Mouse (Mus musculus): Measurements from ENCODE around the gene Inpp5b. TPM values are rescaled to one million over a fixed set of nuclear protein-coding genes. Genes with fewer than 3 reads are reported as not detected.

Gene Inpp5b
- polyA plus RNA-seq, 1 experiment from 2014 or later = 20.6 TPM

GRCm38 (mm10) chr4:124829671-124830070, 88.0 kb downstream of the Inpp5b start:
- no peak overlapping the region for H3K27ac ChIP-seq (replicated peaks)
- WGBS = 77% methylated on average over 5 of the region's 5 CpGs
- no peak for ATAC-seq (ENCODE audit: low FRiP score)
- no peak overlapping the region for H3K4me2 ChIP-seq
- no peak overlapping the region for H3K9ac ChIP-seq (replicated peaks)
- H3K36me3 ChIP-seq = peaks cover 63% of the 10 kb centered on the region
- no peaks in the 10 kb centered on the region for H3K9me3 ChIP-seq (replicated peaks)
- H3K4me3 ChIP-seq (replicated peaks) = no peak overlapping the region
- no peaks in the 10 kb centered on the region for H3K4me1 ChIP-seq
- no peaks in the 10 kb centered on the region for H3K27me3 ChIP-seq (replicated peaks)

- Histone ChIP-seq H3K9ac (replicated peaks) (no peak overlapping the region), H3K27ac (replicated peaks) (no peak overlapping the region), H3K4me1 (no peaks in the 10 kb centered on the region), H3K36me3 (peaks cover 43% of the 10 kb centered on the region), H3K9me3 (replicated peaks) (no peaks in the 10 kb centered on the region), H3K4me3 (replicated peaks) (no peak overlapping the region), H3K4me2 (no peak overlapping the region), H3K27me3 (replicated peaks) (no peaks in the 10 kb centered on the region)
- ATAC-seq (ENCODE audit: low FRiP score) = no peak
- 96% methylated on average over 10 of the region's 10 CpGs for WGBS
Observed at GRCm38 (mm10) chr4:124832796-124833195, 91.1 kb downstream of the Inpp5b start.

- WGBS = 84% methylated on average over 14 of the region's 14 CpGs
- Histone ChIP-seq H3K27me3 (replicated peaks) (no peaks in the 10 kb centered on the region), H3K4me2 (no peak overlapping the region), H3K4me1 (no peaks in the 10 kb centered on the region), H3K27ac (replicated peaks) (no peak overlapping the region), H3K36me3 (peaks cover 36% of the 10 kb centered on the region), H3K9ac (replicated peaks) (no peak overlapping the region), H3K9me3 (replicated peaks) (no peaks in the 10 kb centered on the region), H3K4me3 (replicated peaks) (no peak overlapping the region)
- no peak for ATAC-seq (ENCODE audit: low FRiP score)
Observed at GRCm38 (mm10) chr4:124838035-124838700, 96.5 kb downstream of the Inpp5b start.

- no peaks in the 10 kb centered on the region for H3K4me1 ChIP-seq
- no peak for ATAC-seq (ENCODE audit: low FRiP score)
- peaks cover 29% of the 10 kb centered on the region for H3K36me3 ChIP-seq
- no peak overlapping the region for H3K9ac ChIP-seq (replicated peaks)
- H3K4me3 ChIP-seq (replicated peaks) = no peak overlapping the region
- no peak overlapping the region for H3K27ac ChIP-seq (replicated peaks)
- no peak overlapping the region for H3K4me2 ChIP-seq
- no peaks in the 10 kb centered on the region for H3K27me3 ChIP-seq (replicated peaks)
- no peaks in the 10 kb centered on the region for H3K9me3 ChIP-seq (replicated peaks)
- 96% methylated on average over 1 of the region's 1 CpGs for WGBS
Observed at GRCm38 (mm10) chr4:124840998-124841397, 99.3 kb downstream of the Inpp5b start.

- Histone ChIP-seq H3K36me3 (peaks cover 17% of the 10 kb centered on the region), H3K4me3 (replicated peaks) (no peak overlapping the region), H3K27ac (replicated peaks) (no peak overlapping the region), H3K4me1 (peaks cover 11% of the 10 kb centered on the region), H3K9me3 (replicated peaks) (no peaks in the 10 kb centered on the region), H3K4me2 (no peak overlapping the region), H3K27me3 (replicated peaks) (no peaks in the 10 kb centered on the region), H3K9ac (replicated peaks) (no peak overlapping the region)
- 54% methylated on average over 11 of the region's 11 CpGs for WGBS
- no peak for ATAC-seq (ENCODE audit: low FRiP score)
Observed at GRCm38 (mm10) chr4:124843493-124843892, 101.8 kb downstream of the Inpp5b start.

GRCm38 (mm10) chr4:124847573-124847972, 105.9 kb downstream of the Inpp5b start:
- H3K4me1 ChIP-seq = peaks cover 35% of the 10 kb centered on the region
- H3K36me3 ChIP-seq = peaks cover under 1% of the 10 kb centered on the region
- ATAC-seq (ENCODE audit: low FRiP score) = no peak
- H3K4me2 ChIP-seq = no peak overlapping the region
- H3K9ac ChIP-seq (replicated peaks) = no peak overlapping the region
- 5% methylated on average over 8 of the region's 8 CpGs for WGBS
- no peak overlapping the region for H3K4me3 ChIP-seq (replicated peaks)
- no peaks in the 10 kb centered on the region for H3K9me3 ChIP-seq (replicated peaks)
- no peaks in the 10 kb centered on the region for H3K27me3 ChIP-seq (replicated peaks)
- H3K27ac ChIP-seq (replicated peaks) = 0 out of 2 replicates have a peak overlapping the region, but pooled peaks have one; percentile 37

- no peaks in the 10 kb centered on the region for H3K27me3 ChIP-seq (replicated peaks)
- H3K27ac ChIP-seq (replicated peaks) = peak overlapping the region; percentile 98
- ATAC-seq (ENCODE audit: low FRiP score) = peak; percentile 55
- H3K4me1 ChIP-seq = peaks cover 43% of the 10 kb centered on the region
- no peaks in the 10 kb centered on the region for H3K9me3 ChIP-seq (replicated peaks)
- peak overlapping the region; percentile 80 for H3K4me2 ChIP-seq
- peak overlapping the region; percentile 75 for H3K4me3 ChIP-seq (replicated peaks)
- WGBS = 2% methylated on average over 23 of the region's 24 CpGs
- peaks cover 19% of the 10 kb centered on the region for H3K36me3 ChIP-seq
- peak overlapping the region; percentile 77 for H3K9ac ChIP-seq (replicated peaks)
Observed at GRCm38 (mm10) chr4:124849631-124850260, 108.1 kb downstream of the Inpp5b start.

- H3K27ac ChIP-seq (replicated peaks) = peak within 1 kb of the TSS; percentile 98
- H3K9me3 ChIP-seq (replicated peaks) = no peaks in the 10 kb centered on the region
- H3K4me3 ChIP-seq (replicated peaks) = peak within 1 kb of the TSS; percentile 75
- H3K4me1 ChIP-seq = peaks cover 43% of the 10 kb centered on the region
- ATAC-seq (ENCODE audit: low FRiP score) = peak; percentile 95
- H3K9ac ChIP-seq (replicated peaks) = peak within 1 kb of the TSS; percentile 77
- H3K27me3 ChIP-seq (replicated peaks) = no peaks in the 10 kb centered on the region
- H3K4me2 ChIP-seq = peak within 1 kb of the TSS; percentile 80
- WGBS = under 1% methylated on average over 76 of the region's 90 CpGs
- H3K36me3 ChIP-seq = peaks cover 23% of the 10 kb centered on the region
Observed at GRCm38 (mm10) chr4:124850261-124850913, 108.7 kb downstream of the Inpp5b start, which contains the start of gene Yrdc. Gene Yrdc (plus strand): TSS chr4:124850679.

MicroRNAs within 50 kb of the gene (microRNA counts, 519-probe panel; counts per million panel counts)
- not detected for microRNA mmu-miR-697
- microRNA mmu-miR-698 = not detected

Small RNA genes lying within 50 kb of the gene (microRNA-seq; reads per million reads assigned to microRNA genes)
- not detected for gene Gm24721
- not detected for gene Mir697
- gene Mir698 = not detected

Other genes starting within 250 kb of the Inpp5b start
- 0.28 and 0.42 TPM in 2 replicates for gene 3100002H09Rik, start 131.0 kb upstream of the Inpp5b start, polyA plus RNA-seq (2015; fragmentation: Nextera tagmentation; extraction: Ambion mirVana)
- gene Pou3f1, start 85.0 kb upstream of the Inpp5b start, polyA plus RNA-seq (2015; fragmentation: Nextera tagmentation; extraction: Ambion mirVana) = 4.7 and 6.8 TPM in 2 replicates
- gene Utp11, start 48.2 kb upstream of the Inpp5b start, polyA plus RNA-seq (2015; fragmentation: Nextera tagmentation; extraction: Ambion mirVana) = 41.4 and 47.8 TPM in 2 replicates
- 1.8 and 3.3 TPM in 2 replicates for gene Fhl3, start 41.1 kb upstream of the Inpp5b start, polyA plus RNA-seq (2015; fragmentation: Nextera tagmentation; extraction: Ambion mirVana)
- gene Sf3a3, start 27.1 kb upstream of the Inpp5b start, polyA plus RNA-seq (2015; fragmentation: Nextera tagmentation; extraction: Ambion mirVana) = 88.4 and 105 TPM in 2 replicates
- 9.8 and 10.2 TPM in 2 replicates for gene Mtf1, start 60.3 kb downstream of the Inpp5b start, polyA plus RNA-seq (2015; fragmentation: Nextera tagmentation; extraction: Ambion mirVana)
- 43.2 and 44.9 TPM in 2 replicates for gene Yrdc, start 108.8 kb downstream of the Inpp5b start, polyA plus RNA-seq (2015; fragmentation: Nextera tagmentation; extraction: Ambion mirVana)
- 82.5 and 106 TPM in 2 replicates for gene 1110065P20Rik, start 109.3 kb downstream of the Inpp5b start, polyA plus RNA-seq (2015; fragmentation: Nextera tagmentation; extraction: Ambion mirVana)
- gene Maneal, start 120.3 kb downstream of the Inpp5b start, polyA plus RNA-seq (2015; fragmentation: Nextera tagmentation; extraction: Ambion mirVana) = 10.4 and 17.8 TPM in 2 replicates
- gene Epha10, start 139.0 kb downstream of the Inpp5b start, polyA plus RNA-seq (2015; fragmentation: Nextera tagmentation; extraction: Ambion mirVana) = 9.4 and 13.7 TPM in 2 replicates
- 14.2 and 15.2 TPM in 2 replicates for gene 9930104L06Rik, start 195.2 kb downstream of the Inpp5b start, polyA plus RNA-seq (2015; fragmentation: Nextera tagmentation; extraction: Ambion mirVana)
- gene Cdca8, start 197.5 kb downstream of the Inpp5b start, polyA plus RNA-seq (2015; fragmentation: Nextera tagmentation; extraction: Ambion mirVana) = 22.1 and 51.7 TPM in 2 replicates
- 1.2 and 2.8 TPM in 2 replicates for gene Rspo1, start 244.6 kb downstream of the Inpp5b start, polyA plus RNA-seq (2015; fragmentation: Nextera tagmentation; extraction: Ambion mirVana)

All from neural tube, embryonic 15.5 days (tissue).